Mouse (Mus musculus) kidney, embryonic 16.5 days (tissue): ENCODE data around the gene Nrxn3. TPM values are rescaled to one million over a fixed set of nuclear protein-coding genes. Genes with fewer than 3 reads are reported as not detected.
A peak's percentile ranks its signal among the peaks of the same experiment; 100 is the strongest.

Experiments used
- ATAC-seq: fragments of 200-750 bp; cut with Nextera tagmentation; 2 replicates; pipeline ENCODE4 v1.8.0; 2017; ENCODE audit warnings: moderate TSS enrichment; ENCODE audit not compliant: low FRiP score, low TSS enrichment
- H3K27ac ChIP-seq: fragments of 300-500 bp; sonication (generic); 2 replicates; pipeline ENCODE4 v1.5.1; 2014; ENCODE audit warnings: low read length
- H3K27me3 ChIP-seq: fragments of 300-500 bp; sonication (generic); 2 replicates; pipeline ENCODE4 v1.6.1; 2014; ENCODE audit warnings: low read length, control low read depth, mixed read lengths; ENCODE audit not compliant: insufficient read depth
- H3K36me3 ChIP-seq: fragments of 300-500 bp; sonication (generic); 2 replicates; pipeline ENCODE4 v1.6.1; 2014; ENCODE audit warnings: low read length, control low read depth, mixed read lengths; ENCODE audit not compliant: insufficient read depth
- H3K4me1 ChIP-seq: fragments of 300-500 bp; sonication (generic); 2 replicates; pipeline ENCODE4 v1.6.1; 2014; ENCODE audit warnings: low read length, control low read depth, mixed read lengths; ENCODE audit not compliant: insufficient read depth
- H3K4me2 ChIP-seq: fragments of 300-500 bp; sonication (generic); replicated peaks from 2 replicates; pipeline ENCODE4 v1.6.1; 2014; ENCODE audit warnings: low read depth, low read length
- H3K4me3 ChIP-seq: fragments of 300-500 bp; sonication (generic); 2 replicates; pipeline ENCODE4 v1.5.1; 2014; ENCODE audit warnings: mild to moderate bottlenecking, low read length
- H3K9ac ChIP-seq: fragments of 300-500 bp; sonication (generic); replicated peaks from 2 replicates; pipeline ENCODE4 v1.6.1; 2014; ENCODE audit warnings: low read length
- H3K9me3 ChIP-seq: fragments of 300-500 bp; sonication (generic); 2 replicates; pipeline ENCODE4 v1.6.1; 2016; ENCODE audit warnings: low read length, control low read depth
- WGBS: fragments of 180-500 bp; shearing (Covaris S2); extraction: QIAGEN DNeasy Blood & Tissue Kit; methylation state at CpG from one replicate; pipeline ENCODE4 v1.1.7; 2014; 5-methylcytosine and 5-hydroxymethylcytosine counted together
- polyA plus RNA-seq: library from polyadenylated mRNA; unstranded; fragments of >200 nt; fragmentation: Nextera tagmentation; extraction: Ambion mirVana; gene quantifications from 2 replicates; pipeline ENCODE4 v1.2.1, GENCODE M21; 2015

Gene Nrxn3
- polyA plus RNA-seq, 1 experiment from 2014 or later = 5.1 TPM

GRCm38 (mm10) chr12:89331474-89332263 lies 609.0 kb downstream of the Nrxn3 start:
- no peaks in the 10 kb centered on the region for H3K36me3 ChIP-seq
- H3K9ac ChIP-seq = no peak overlapping the region
- no peaks in the 10 kb centered on the region for H3K4me1 ChIP-seq
- no peak overlapping the region for H3K27ac ChIP-seq
- no peak overlapping the region for H3K4me3 ChIP-seq
- WGBS = 96% methylated on average over 3 of the region's 3 CpGs
- no peaks in the 10 kb centered on the region for H3K27me3 ChIP-seq
- no peak for ATAC-seq
- H3K9me3 ChIP-seq = no peaks in the 10 kb centered on the region
- H3K4me2 ChIP-seq = no peak overlapping the region

GRCm38 (mm10) chr12:89333486-89333885 lies 610.8 kb downstream of the Nrxn3 start:
- no peak overlapping the region for H3K4me2 ChIP-seq
- no peaks in the 10 kb centered on the region for H3K36me3 ChIP-seq
- H3K27me3 ChIP-seq = no peaks in the 10 kb centered on the region
- no peaks in the 10 kb centered on the region for H3K9me3 ChIP-seq
- 85% methylated on average over 5 of the region's 5 CpGs for WGBS
- H3K9ac ChIP-seq = no peak overlapping the region
- H3K4me3 ChIP-seq = no peak overlapping the region
- no peak for ATAC-seq
- no peaks in the 10 kb centered on the region for H3K4me1 ChIP-seq
- H3K27ac ChIP-seq = no peak overlapping the region

GRCm38 (mm10) chr12:89364850-89365249 lies 642.2 kb downstream of the Nrxn3 start:
- Histone ChIP-seq H3K27me3 (no peaks in the 10 kb centered on the region), H3K36me3 (no peaks in the 10 kb centered on the region), H3K9me3 (no peaks in the 10 kb centered on the region), H3K4me2 (no peak overlapping the region), H3K4me3 (no peak overlapping the region), H3K4me1 (no peaks in the 10 kb centered on the region), H3K27ac (no peak overlapping the region), H3K9ac (no peak overlapping the region)
- ATAC-seq = no peak
- 47% methylated on average over 4 of the region's 4 CpGs for WGBS

- no peak for ATAC-seq
- no peak overlapping the region for H3K27ac ChIP-seq
- H3K4me3 ChIP-seq = no peak overlapping the region
- no peaks in the 10 kb centered on the region for H3K4me1 ChIP-seq
- no peaks in the 10 kb centered on the region for H3K36me3 ChIP-seq
- H3K4me2 ChIP-seq = no peak overlapping the region
- no peaks in the 10 kb centered on the region for H3K9me3 ChIP-seq
- no peaks in the 10 kb centered on the region for H3K27me3 ChIP-seq
- 50% methylated on average over 1 of the region's 1 CpGs for WGBS
- no peak overlapping the region for H3K9ac ChIP-seq
These were observed 647.3 kb downstream of the Nrxn3 start for GRCm38 (mm10) chr12:89369939-89370338.

GRCm38 (mm10) chr12:89376600-89376999 lies 653.9 kb downstream of the Nrxn3 start:
- Histone ChIP-seq H3K4me3 (no peak overlapping the region), H3K27ac (no peak overlapping the region), H3K4me2 (no peak overlapping the region), H3K9me3 (no peaks in the 10 kb centered on the region), H3K36me3 (no peaks in the 10 kb centered on the region), H3K9ac (no peak overlapping the region), H3K4me1 (no peaks in the 10 kb centered on the region), H3K27me3 (no peaks in the 10 kb centered on the region)
- no peak for ATAC-seq
- WGBS = 71% methylated on average over 1 of the region's 1 CpGs

- no peak overlapping the region for H3K9ac ChIP-seq
- H3K4me1 ChIP-seq = no peaks in the 10 kb centered on the region
- ATAC-seq = no peak
- no peak overlapping the region for H3K27ac ChIP-seq
- 57% methylated on average over 5 of the region's 5 CpGs for WGBS
- H3K9me3 ChIP-seq = no peaks in the 10 kb centered on the region
- no peak overlapping the region for H3K4me2 ChIP-seq
- H3K27me3 ChIP-seq = no peaks in the 10 kb centered on the region
- no peaks in the 10 kb centered on the region for H3K36me3 ChIP-seq
- no peak overlapping the region for H3K4me3 ChIP-seq
These were observed 654.5 kb downstream of the Nrxn3 start for GRCm38 (mm10) chr12:89377051-89377643.

- WGBS = 90% methylated on average over 2 of the region's 2 CpGs
These were observed 655.0 kb downstream of the Nrxn3 start for GRCm38 (mm10) chr12:89377687-89378086.

GRCm38 (mm10) chr12:89383254-89383653 lies 660.6 kb downstream of the Nrxn3 start:
- Histone ChIP-seq H3K9ac (no peak overlapping the region), H3K4me1 (no peaks in the 10 kb centered on the region), H3K4me3 (no peak overlapping the region), H3K27ac (no peak overlapping the region), H3K9me3 (no peaks in the 10 kb centered on the region), H3K27me3 (no peaks in the 10 kb centered on the region), H3K36me3 (no peaks in the 10 kb centered on the region), H3K4me2 (no peak overlapping the region)
- no peak for ATAC-seq
- 13% methylated on average over 3 of the region's 3 CpGs for WGBS

More at GRCm38 (mm10) chr12:89377687-89378086, 655.0 kb downstream of the Nrxn3 start:
- no peak overlapping the region for H3K9ac ChIP-seq
- H3K4me2 ChIP-seq = no peak overlapping the region
- no peak for ATAC-seq
- no peaks in the 10 kb centered on the region for H3K9me3 ChIP-seq
- no peaks in the 10 kb centered on the region for H3K27me3 ChIP-seq
- no peak overlapping the region for H3K4me3 ChIP-seq
- H3K4me1 ChIP-seq = no peaks in the 10 kb centered on the region
- H3K36me3 ChIP-seq = no peaks in the 10 kb centered on the region
- H3K27ac ChIP-seq = no peak overlapping the region

GRCm38 (mm10) chr12:89395121-89395792 lies 672.6 kb downstream of the Nrxn3 start:
- Histone ChIP-seq H3K4me1 (no peaks in the 10 kb centered on the region), H3K9ac (no peak overlapping the region), H3K27me3 (no peaks in the 10 kb centered on the region), H3K36me3 (no peaks in the 10 kb centered on the region), H3K4me2 (no peak overlapping the region), H3K9me3 (no peaks in the 10 kb centered on the region), H3K4me3 (no peak overlapping the region), H3K27ac (no peak overlapping the region)
- WGBS = 58% methylated on average over 3 of the region's 3 CpGs
- no peak for ATAC-seq

GRCm38 (mm10) chr12:89436519-89436918 lies 713.8 kb downstream of the Nrxn3 start:
- H3K4me3 ChIP-seq = no peak overlapping the region
- no peak overlapping the region for H3K27ac ChIP-seq
- H3K9me3 ChIP-seq = no peaks in the 10 kb centered on the region
- H3K27me3 ChIP-seq = no peaks in the 10 kb centered on the region
- no peaks in the 10 kb centered on the region for H3K4me1 ChIP-seq
- H3K36me3 ChIP-seq = no peaks in the 10 kb centered on the region
- H3K4me2 ChIP-seq = no peak overlapping the region
- 0 out of 2 replicates have a peak, but pooled peaks have one; percentile 6 for ATAC-seq
- H3K9ac ChIP-seq = no peak overlapping the region
